Mouse (Mus musculus) intestine, embryonic 16.5 days (tissue): ENCODE data around the gene Dxo. TPM values are rescaled to one million over a fixed set of nuclear protein-coding genes. Genes with fewer than 3 reads are reported as not detected.

ENCODE experiments used
- ATAC-seq: fragments of 200-750 bp; cut with Nextera tagmentation; 2 replicates; pipeline ENCODE4 v1.8.0; 2017; ENCODE audit warnings: moderate TSS enrichment, moderate library complexity
- H3K27ac ChIP-seq: fragments of 300-500 bp; sonication (generic); 2 replicates; pipeline ENCODE4 v1.5.1; 2014; ENCODE audit warnings: mild to moderate bottlenecking, low read length
- H3K27me3 ChIP-seq: fragments of 300-500 bp; sonication (generic); replicated peaks from 2 replicates; pipeline ENCODE4 v1.6.1; 2014; ENCODE audit warnings: low read length, control low read depth, mixed read lengths; ENCODE audit not compliant: control insufficient read depth, insufficient read depth
- H3K36me3 ChIP-seq: fragments of 300-500 bp; sonication (generic); 2 replicates; pipeline ENCODE4 v1.6.1; 2014; ENCODE audit warnings: low read length, control low read depth; ENCODE audit not compliant: control insufficient read depth, insufficient read depth
- H3K4me1 ChIP-seq: fragments of 300-500 bp; sonication (generic); 2 replicates; pipeline ENCODE4 v1.6.1; 2014; ENCODE audit warnings: low read length, control low read depth, mixed read lengths; ENCODE audit not compliant: control insufficient read depth, insufficient read depth
- H3K4me2 ChIP-seq: fragments of 300-500 bp; sonication (generic); 2 replicates; pipeline ENCODE4 v1.6.1; 2014; ENCODE audit warnings: low read depth, low read length, control low read depth
- H3K4me3 ChIP-seq: fragments of 300-500 bp; sonication (generic); 2 replicates; pipeline ENCODE4 v1.5.1; 2014; ENCODE audit warnings: mild to moderate bottlenecking, low read length
- H3K9ac ChIP-seq: fragments of 300-500 bp; sonication (generic); 2 replicates; pipeline ENCODE4 v1.6.1; 2014; ENCODE audit warnings: low read depth, low read length
- H3K9me3 ChIP-seq: fragments of 300-500 bp; sonication (generic); 2 replicates; pipeline ENCODE4 v1.6.1; 2016; ENCODE audit warnings: low read length, control low read depth; ENCODE audit not compliant: control insufficient read depth
- WGBS: fragments of 180-500 bp; shearing (Covaris S2); extraction: QIAGEN DNeasy Blood & Tissue Kit; methylation state at CpG from one replicate; pipeline ENCODE4 v1.1.7; 2014; 5-methylcytosine and 5-hydroxymethylcytosine counted together
- microRNA-seq: library from miRNA; unstranded; fragments of <30 nt; microRNA quantifications from one replicate; pipeline ENCODE4, GENCODE M21; 2016
- polyA plus RNA-seq: library from polyadenylated mRNA; unstranded; fragments of >200 nt; fragmentation: Nextera tagmentation; extraction: Ambion mirVana; gene quantifications from 2 replicates; pipeline ENCODE4 v1.2.1, GENCODE M21; 2015

The Dxo gene
- polyA plus RNA-seq, 1 experiment from 2014 or later, result 59.0 TPM

GRCm38 (mm10) chr17:34887942-34888341 lies 51.1 kb downstream of the Dxo start:
- Histone ChIP-seq H3K9me3 (no peaks in the 10 kb centered on the region), H3K9ac (no peak overlapping the region), H3K27me3 (no peaks in the 10 kb centered on the region), H3K4me2 (no peak overlapping the region), H3K4me1 (no peaks in the 10 kb centered on the region), H3K36me3 (no peaks in the 10 kb centered on the region), H3K27ac (no peak overlapping the region), H3K4me3 (no peak overlapping the region)
- WGBS, result 85% methylated on average over 5 of the region's 5 CpGs
- ATAC-seq, result no peak

Small RNA genes within 50 kb of the gene (microRNA-seq; reads per million reads assigned to microRNA genes)
- gene Mir6970 (0.68 reads per million), gene Mir6971 (2.7 reads per million, percentile 6 among the genes with 10 or more reads in this experiment), gene Mir6972 (not detected)

Other genes starting within 250 kb of the Dxo start
- 12.0 and 12.5 TPM in 2 replicates for gene Gpsm3, start 247.2 kb upstream of the Dxo start, polyA plus RNA-seq
- gene Pbx2, start 245.8 kb upstream of the Dxo start, polyA plus RNA-seq, result 5.6 and 6.9 TPM in 2 replicates
- gene Ager, start 239.2 kb upstream of the Dxo start, polyA plus RNA-seq, result 2.3 and 2.4 TPM in 2 replicates
- 190 and 197 TPM in 2 replicates for gene Rnf5, start 233.3 kb upstream of the Dxo start, polyA plus RNA-seq
- 61.8 and 67.9 TPM in 2 replicates for gene Agpat1, start 232.8 kb upstream of the Dxo start, polyA plus RNA-seq
- 4.0 and 4.6 TPM in 2 replicates for gene Egfl8, start 221.0 kb upstream of the Dxo start, polyA plus RNA-seq
- 32.3 and 32.9 TPM in 2 replicates for gene Ppt2, start 208.5 kb upstream of the Dxo start, polyA plus RNA-seq
- 0.32 and 0.47 TPM in 2 replicates for gene Prrt1, start 207.5 kb upstream of the Dxo start, polyA plus RNA-seq
- gene Fkbpl, start 192.3 kb upstream of the Dxo start, polyA plus RNA-seq, result 10.2 and 14.4 TPM in 2 replicates
- gene Atf6b, start 189.9 kb upstream of the Dxo start, polyA plus RNA-seq, result 66.3 and 69.1 TPM in 2 replicates
- 1.1 TPM in 2 replicates for gene Tnxb, start 166.5 kb upstream of the Dxo start, polyA plus RNA-seq
- 0.83 and 0.92 TPM in 2 replicates for gene C4b, start 93.1 kb upstream of the Dxo start, polyA plus RNA-seq
- gene Cyp21a1, start 32.5 kb upstream of the Dxo start, polyA plus RNA-seq, result 0.06 and 15.4 TPM in 2 replicates
- 24.0 and 26.5 TPM in 2 replicates for gene Stk19, start 74 bp upstream of the Dxo start, polyA plus RNA-seq
- 39.2 and 44.9 TPM in 2 replicates for gene Skiv2l, start 13.2 kb downstream of the Dxo start, polyA plus RNA-seq
- gene Nelfe, start 13.4 kb downstream of the Dxo start, polyA plus RNA-seq, result 104 TPM in 2 replicates
- 95.8 and 107 TPM in 2 replicates for gene Cfb, start 25.5 kb downstream of the Dxo start, polyA plus RNA-seq
- 1.5 and 1.7 TPM in 2 replicates for gene Zbtb12, start 42.5 kb downstream of the Dxo start, polyA plus RNA-seq
- gene Gm20547, start 45.0 kb downstream of the Dxo start, polyA plus RNA-seq, result not detected in 2 replicates
- 26.5 and 36.0 TPM in 2 replicates for gene C2, start 61.2 kb downstream of the Dxo start, polyA plus RNA-seq
- gene Ehmt2, start 61.5 kb downstream of the Dxo start, polyA plus RNA-seq, result 59.8 and 61.9 TPM in 2 replicates
- gene Slc44a4, start 77.4 kb downstream of the Dxo start, polyA plus RNA-seq, result 108 and 134 TPM in 2 replicates
- 226 and 301 TPM in 2 replicates for gene Neu1, start 94.2 kb downstream of the Dxo start, polyA plus RNA-seq
- gene Hspa1b, start 122.2 kb downstream of the Dxo start, polyA plus RNA-seq, result 0.22 and 0.24 TPM in 2 replicates
- not detected in 2 replicates for gene Gm20481, start 132.9 kb downstream of the Dxo start, polyA plus RNA-seq
- 6.3 and 6.6 TPM in 2 replicates for gene Hspa1a, start 135.1 kb downstream of the Dxo start, polyA plus RNA-seq
- gene Hspa1l, start 135.7 kb downstream of the Dxo start, polyA plus RNA-seq, result 0.38 and 0.57 TPM in 2 replicates
- gene Lsm2, start 144.8 kb downstream of the Dxo start, polyA plus RNA-seq, result 159 and 181 TPM in 2 replicates
- gene Vars, start 164.0 kb downstream of the Dxo start, polyA plus RNA-seq, result 112 and 119 TPM in 2 replicates
- 0.18 and 0.27 TPM in 2 replicates for gene Vwa7, start 179.6 kb downstream of the Dxo start, polyA plus RNA-seq
- gene Sapcd1, start 191.0 kb downstream of the Dxo start, polyA plus RNA-seq, result 11.3 TPM in 2 replicates
- gene Msh5, start 209.7 kb downstream of the Dxo start, polyA plus RNA-seq, result 3.6 and 4.4 TPM in 2 replicates
- gene Clic1, start 212.9 kb downstream of the Dxo start, polyA plus RNA-seq, result 405 and 416 TPM in 2 replicates
- 146 and 170 TPM in 2 replicates for gene Ddah2, start 222.0 kb downstream of the Dxo start, polyA plus RNA-seq
- 0.24 TPM in 1 of 2 replicates, not detected in the other for gene Ly6g6c, start 228.4 kb downstream of the Dxo start, polyA plus RNA-seq
- 0.37 and 0.40 TPM in 2 replicates for gene Mpig6b, start 229.2 kb downstream of the Dxo start, polyA plus RNA-seq
- 3.4 and 3.8 TPM in 2 replicates for gene Ly6g6e, start 239.9 kb downstream of the Dxo start, polyA plus RNA-seq
- gene Ly6g6d, start 241.0 kb downstream of the Dxo start, polyA plus RNA-seq, result 4.3 and 5.6 TPM in 2 replicates
- 0.16 and 0.23 TPM in 2 replicates for gene Ly6g6f, start 248.6 kb downstream of the Dxo start, polyA plus RNA-seq